Mouse (Mus musculus): ENCODE measurements around the gene Gse1. TPM values are rescaled to one million over a fixed set of nuclear protein-coding genes. Genes with fewer than 3 reads are reported as not detected.

Gse1 gene
- total RNA-seq, 1 experiment: 21.4 TPM

GRCm38 (mm10) chr8:120513145-120513544, 284.9 kb downstream of the Gse1 start:
- Histone ChIP-seq H3K9ac (ENCODE audit: insufficient read depth, low read depth, low read length, poor library complexity, severe bottlenecking) (no peak overlapping the region; the same call in 1 of the 2 replicates), H3K4me1 (ENCODE audit: control insufficient read depth in 2 of 2, insufficient read depth in 2 of 2, low read length in 2 of 2, poor library complexity in 1 of 2) (peaks cover 32 to 75% of the 10 kb centered on the region in 2 experiments), H3K36me3 (ENCODE audit: control insufficient read depth, insufficient read depth, low read length, poor library complexity, severe bottlenecking) (no peaks in the 10 kb centered on the region), H3K4me3 (ENCODE audit: insufficient read depth in 1 of 2, low read depth in 1 of 2, low read length in 2 of 2, poor library complexity in 1 of 2, severe bottlenecking in 1 of 2) (peak overlapping the region in 1 of 2 experiments; percentile 25; a peak in 2 of 4 replicates), H3K9me3 (ENCODE audit: control insufficient read depth, insufficient read depth, low read depth, low read length) (no peaks in the 10 kb centered on the region), H3K27ac (ENCODE audit: insufficient read depth, low read depth, low read length, poor library complexity, severe bottlenecking) (peak overlapping the region; percentile 65)
- in situ Hi-C loops (cut with MboI; ENCODE audit: low sequenced_read_pairs in 2 of 2, unreplicated experiment in 2 of 2): no loop called here
- no peak for DNase-seq (ENCODE audit: low read depth, low spot score)
- no peak for TF ChIP-seq HCFC1 (IDR thresholded peaks at IDR 0.05; ENCODE audit: borderline replicate concordance, insufficient read depth, low read length)
- no peak for TF ChIP-seq ZNF384 (IDR thresholded peaks at IDR 0.05; ENCODE audit: low read depth, low read length)
- no peak for TF ChIP-seq MAFK (IDR thresholded peaks at IDR 0.05; ENCODE audit: insufficient read depth, low read depth, low read length)
- TF ChIP-seq CHD2 (IDR thresholded peaks at IDR 0.05; ENCODE audit: low read depth, low read length): no peak
- no peak for TF ChIP-seq ZC3H11A (IDR thresholded peaks at IDR 0.05; ENCODE audit: borderline replicate concordance, low read depth, low read length)

GRCm38 (mm10) chr8:120513638-120514461, 285.6 kb downstream of the Gse1 start:
- Histone ChIP-seq H3K4me3 (ENCODE audit: insufficient read depth in 1 of 2, low read depth in 1 of 2, low read length in 2 of 2, poor library complexity in 1 of 2, severe bottlenecking in 1 of 2) (peak overlapping the region in 1 of 2 experiments; percentile 25; a peak in 2 of 4 replicates), H3K4me1 (ENCODE audit: control insufficient read depth in 2 of 2, insufficient read depth in 2 of 2, low read length in 2 of 2, poor library complexity in 1 of 2) (peaks cover 30 to 72% of the 10 kb centered on the region in 2 experiments), H3K27ac (ENCODE audit: insufficient read depth, low read depth, low read length, poor library complexity, severe bottlenecking) (peak overlapping the region; percentile 65), H3K9ac (ENCODE audit: insufficient read depth, low read depth, low read length, poor library complexity, severe bottlenecking) (peak overlapping the region; percentile 41), H3K9me3 (ENCODE audit: control insufficient read depth, insufficient read depth, low read depth, low read length) (no peaks in the 10 kb centered on the region), H3K36me3 (ENCODE audit: control insufficient read depth, insufficient read depth, low read length, poor library complexity, severe bottlenecking) (no peaks in the 10 kb centered on the region)
- TF ChIP-seq ZC3H11A (IDR thresholded peaks at IDR 0.05; ENCODE audit: borderline replicate concordance, low read depth, low read length) (no peak), CHD2 (IDR thresholded peaks at IDR 0.05; ENCODE audit: low read depth, low read length) (no peak), MAFK (IDR thresholded peaks at IDR 0.05; ENCODE audit: insufficient read depth, low read depth, low read length) (no peak), HCFC1 (IDR thresholded peaks at IDR 0.05; ENCODE audit: borderline replicate concordance, insufficient read depth, low read length) (no peak), ZNF384 (IDR thresholded peaks at IDR 0.05; ENCODE audit: low read depth, low read length) (no peak)
- DNase-seq (ENCODE audit: low read depth, low spot score): no peak
- in situ Hi-C loops (cut with MboI; ENCODE audit: low sequenced_read_pairs in 2 of 2, unreplicated experiment in 2 of 2): no loop called here

- H3K36me3 ChIP-seq (ENCODE audit: control insufficient read depth, insufficient read depth, low read length, poor library complexity, severe bottlenecking): no peaks in the 10 kb centered on the region
- no peaks in the 10 kb centered on the region for H3K9me3 ChIP-seq (ENCODE audit: control insufficient read depth, insufficient read depth, low read depth, low read length)
- H3K4me1 ChIP-seq (ENCODE audit: control insufficient read depth in 2 of 2, insufficient read depth in 2 of 2, low read length in 2 of 2, poor library complexity in 1 of 2): peaks cover 41 to 77% of the 10 kb centered on the region in 2 experiments
- H3K9ac ChIP-seq (ENCODE audit: insufficient read depth, low read depth, low read length, poor library complexity, severe bottlenecking): no peak overlapping the region
- in situ Hi-C loops (cut with MboI; ENCODE audit: low sequenced_read_pairs in 2 of 2, unreplicated experiment in 2 of 2): no loop called here
- no peak overlapping the region for H3K4me3 ChIP-seq (ENCODE audit: insufficient read depth in 1 of 2, low read depth in 1 of 2, low read length in 2 of 2, poor library complexity in 1 of 2, severe bottlenecking in 1 of 2)
- no peak for TF ChIP-seq ZNF384 (IDR thresholded peaks at IDR 0.05; ENCODE audit: low read depth, low read length)
- no peak for TF ChIP-seq MAFK (IDR thresholded peaks at IDR 0.05; ENCODE audit: insufficient read depth, low read depth, low read length)
- no peak for TF ChIP-seq ZC3H11A (IDR thresholded peaks at IDR 0.05; ENCODE audit: borderline replicate concordance, low read depth, low read length)
- no peak for DNase-seq (ENCODE audit: low read depth, low spot score)
- H3K27ac ChIP-seq (ENCODE audit: insufficient read depth, low read depth, low read length, poor library complexity, severe bottlenecking): no peak overlapping the region
Observed at GRCm38 (mm10) chr8:120515214-120515613, 287.0 kb downstream of the Gse1 start.

GRCm38 (mm10) chr8:120515650-120516049, 287.4 kb downstream of the Gse1 start:
- H3K4me1 ChIP-seq (ENCODE audit: control insufficient read depth in 2 of 2, insufficient read depth in 2 of 2, low read length in 2 of 2, poor library complexity in 1 of 2): peaks cover 42 to 79% of the 10 kb centered on the region in 2 experiments
- TF ChIP-seq MAFK (IDR thresholded peaks at IDR 0.05; ENCODE audit: insufficient read depth, low read depth, low read length) (no peak), ZC3H11A (IDR thresholded peaks at IDR 0.05; ENCODE audit: borderline replicate concordance, low read depth, low read length) (no peak), CHD2 (IDR thresholded peaks at IDR 0.05; ENCODE audit: low read depth, low read length) (no peak), ZNF384 (IDR thresholded peaks at IDR 0.05; ENCODE audit: low read depth, low read length) (no peak), HCFC1 (IDR thresholded peaks at IDR 0.05; ENCODE audit: borderline replicate concordance, insufficient read depth, low read length) (no peak)
- no peak overlapping the region for H3K27ac ChIP-seq (ENCODE audit: insufficient read depth, low read depth, low read length, poor library complexity, severe bottlenecking)
- in situ Hi-C loops (cut with MboI; ENCODE audit: low sequenced_read_pairs in 2 of 2, unreplicated experiment in 2 of 2): no loop called here
- no peaks in the 10 kb centered on the region for H3K36me3 ChIP-seq (ENCODE audit: control insufficient read depth, insufficient read depth, low read length, poor library complexity, severe bottlenecking)
- H3K9me3 ChIP-seq (ENCODE audit: control insufficient read depth, insufficient read depth, low read depth, low read length): no peaks in the 10 kb centered on the region
- no peak for DNase-seq (ENCODE audit: low read depth, low spot score)
- no peak overlapping the region for H3K4me3 ChIP-seq (ENCODE audit: insufficient read depth in 1 of 2, low read depth in 1 of 2, low read length in 2 of 2, poor library complexity in 1 of 2, severe bottlenecking in 1 of 2)
- H3K9ac ChIP-seq (ENCODE audit: insufficient read depth, low read depth, low read length, poor library complexity, severe bottlenecking): no peak overlapping the region
